Mouse (Mus musculus) forebrain, embryonic 10.5 days (tissue): ENCODE measurements around the gene Gpn2. TPM values are rescaled to one million over a fixed set of nuclear protein-coding genes. Genes with fewer than 3 reads are reported as not detected.

Source experiments
- DNase-seq: peaks from one replicate; pipeline ENCODE4 v3.0.0-alpha.2; 2017; ENCODE audit warnings: low spot score; ENCODE audit errors: extremely low spot score
- H3K27ac ChIP-seq: fragments of 300-500 bp; sonication (generic); 2 replicates; pipeline ENCODE4 v1.5.1; 2016; ENCODE audit warnings: mild to moderate bottlenecking
- H3K27me3 ChIP-seq: fragments of 300-500 bp; sonication (generic); 2 replicates; pipeline ENCODE4 v1.6.1; 2016; ENCODE audit warnings: mild to moderate bottlenecking; ENCODE audit not compliant: poor library complexity, severe bottlenecking
- H3K36me3 ChIP-seq: fragments of 300-500 bp; sonication (generic); replicated peaks from 2 replicates; pipeline ENCODE4 v1.6.1; 2016; ENCODE audit warnings: mild to moderate bottlenecking, moderate library complexity
- H3K4me1 ChIP-seq: fragments of 300-500 bp; sonication (generic); 2 replicates; pipeline ENCODE4 v1.6.1; 2016
- H3K4me3 ChIP-seq: fragments of 300-500 bp; sonication (generic); 2 replicates; pipeline ENCODE4 v1.5.1; 2016; ENCODE audit warnings: mild to moderate bottlenecking, moderate library complexity
- H3K9me3 ChIP-seq: fragments of 300-500 bp; sonication (generic); 2 replicates; pipeline ENCODE4 v1.6.1; 2016; ENCODE audit warnings: mild to moderate bottlenecking, moderate library complexity
- WGBS: fragments of 180-500 bp; shearing (Covaris S2); methylation state at CpG from one replicate; pipeline ENCODE4 v1.1.7; 2016; 5-methylcytosine and 5-hydroxymethylcytosine counted together
- polyA plus RNA-seq: library from polyadenylated mRNA; unstranded; fragments of >200 nt; fragmentation: Nextera tagmentation; extraction: Ambion mirVana; gene quantifications from 2 replicates; pipeline ENCODE4 v1.2.1, GENCODE M21; 2016

The Gpn2 gene
- polyA plus RNA-seq, 1 experiment from 2014 or later, result 30.3 TPM

GRCm38 (mm10) chr4:133614274-133614761 is 30.2 kb downstream of the Gpn2 start:
- Histone ChIP-seq H3K36me3 (peaks cover 82% of the 10 kb centered on the region), H3K27ac (no peak overlapping the region)
- 91% methylated on average over 8 of the region's 8 CpGs for WGBS

GRCm38 (mm10) chr4:133615416-133615815 is 31.3 kb downstream of the Gpn2 start:
- no peak for DNase-seq
- Histone ChIP-seq H3K9me3 (peaks cover 10% of the 10 kb centered on the region), H3K27ac (no peak overlapping the region), H3K36me3 (peaks cover 80% of the 10 kb centered on the region), H3K27me3 (no peaks in the 10 kb centered on the region), H3K4me3 (no peak overlapping the region), H3K4me1 (no peaks in the 10 kb centered on the region)
- 81% methylated on average over 10 of the region's 10 CpGs for WGBS

More at GRCm38 (mm10) chr4:133614274-133614761, 30.2 kb downstream of the Gpn2 start:
- no peak for DNase-seq
- H3K4me1 ChIP-seq, result no peaks in the 10 kb centered on the region
- H3K27me3 ChIP-seq, result no peaks in the 10 kb centered on the region
- H3K9me3 ChIP-seq, result peaks cover 10% of the 10 kb centered on the region
- H3K4me3 ChIP-seq, result no peak overlapping the region

- no peak for DNase-seq
- Histone ChIP-seq H3K27ac (no peak overlapping the region), H3K27me3 (no peaks in the 10 kb centered on the region), H3K4me1 (no peaks in the 10 kb centered on the region), H3K9me3 (no peaks in the 10 kb centered on the region; the same call in 1 of the 2 replicates), H3K36me3 (peaks cover 76% of the 10 kb centered on the region), H3K4me3 (no peak overlapping the region)
- WGBS, result 97% methylated on average over 11 of the region's 11 CpGs
Measured at GRCm38 (mm10) chr4:133617936-133618335, 33.8 kb downstream of the Gpn2 start.

- 80% methylated on average over 4 of the region's 4 CpGs for WGBS
- H3K9me3 ChIP-seq, result no peaks in the 10 kb centered on the region
- no peaks in the 10 kb centered on the region for H3K4me1 ChIP-seq
- H3K4me3 ChIP-seq, result no peak overlapping the region
- no peaks in the 10 kb centered on the region for H3K27me3 ChIP-seq
- no peak overlapping the region for H3K27ac ChIP-seq
- peaks cover 71% of the 10 kb centered on the region for H3K36me3 ChIP-seq
- DNase-seq, result no peak
Measured at GRCm38 (mm10) chr4:133619473-133620136, 35.4 kb downstream of the Gpn2 start.

GRCm38 (mm10) chr4:133620668-133621067 is 36.5 kb downstream of the Gpn2 start:
- Histone ChIP-seq H3K27me3 (no peaks in the 10 kb centered on the region), H3K27ac (no peak overlapping the region), H3K36me3 (peaks cover 70% of the 10 kb centered on the region), H3K4me1 (0 out of 2 replicates have a peak, but pooled peaks cover 5% of the 10 kb centered on the region), H3K9me3 (no peaks in the 10 kb centered on the region), H3K4me3 (no peak overlapping the region)
- 91% methylated on average over 8 of the region's 8 CpGs for WGBS
- no peak for DNase-seq

GRCm38 (mm10) chr4:133622161-133622695 is 38.1 kb downstream of the Gpn2 start:
- 86% methylated on average over 10 of the region's 11 CpGs for WGBS

GRCm38 (mm10) chr4:133624830-133625229 is 40.7 kb downstream of the Gpn2 start:
- H3K9me3 ChIP-seq, result no peaks in the 10 kb centered on the region
- H3K4me1 ChIP-seq, result peaks cover 18% of the 10 kb centered on the region
- H3K36me3 ChIP-seq, result peaks cover 56% of the 10 kb centered on the region
- H3K4me3 ChIP-seq, result no peak overlapping the region
- WGBS, result 93% methylated on average over 7 of the region's 7 CpGs
- DNase-seq, result no peak
- no peaks in the 10 kb centered on the region for H3K27me3 ChIP-seq
- no peak overlapping the region for H3K27ac ChIP-seq

More at GRCm38 (mm10) chr4:133622161-133622695, 38.1 kb downstream of the Gpn2 start:
- Histone ChIP-seq H3K9me3 (no peaks in the 10 kb centered on the region), H3K4me3 (no peak overlapping the region), H3K27me3 (no peaks in the 10 kb centered on the region), H3K4me1 (peaks cover 18% of the 10 kb centered on the region), H3K36me3 (peaks cover 75% of the 10 kb centered on the region), H3K27ac (no peak overlapping the region)
- no peak for DNase-seq

- H3K27me3 ChIP-seq, result no peaks in the 10 kb centered on the region
- peaks cover 57% of the 10 kb centered on the region for H3K36me3 ChIP-seq
- 59% methylated on average over 11 of the region's 11 CpGs for WGBS
- H3K27ac ChIP-seq, result peak overlapping the region; percentile 62
- H3K4me3 ChIP-seq, result no peak overlapping the region
- peaks cover 23% of the 10 kb centered on the region for H3K4me1 ChIP-seq
- H3K9me3 ChIP-seq, result no peaks in the 10 kb centered on the region
- no peak for DNase-seq
Measured at GRCm38 (mm10) chr4:133625621-133626071, 41.5 kb downstream of the Gpn2 start.

GRCm38 (mm10) chr4:133626221-133626620 is 42.1 kb downstream of the Gpn2 start:
- Histone ChIP-seq H3K27ac (peak overlapping the region; percentile 62; the same call in 1 of the 2 replicates), H3K4me3 (no peak overlapping the region), H3K9me3 (no peaks in the 10 kb centered on the region), H3K27me3 (no peaks in the 10 kb centered on the region), H3K4me1 (peaks cover 29% of the 10 kb centered on the region), H3K36me3 (peaks cover 57% of the 10 kb centered on the region)
- 52% methylated on average over 5 of the region's 5 CpGs for WGBS
- DNase-seq, result no peak

- Histone ChIP-seq H3K27ac (no peak overlapping the region), H3K27me3 (no peaks in the 10 kb centered on the region), H3K4me1 (peaks cover 33% of the 10 kb centered on the region), H3K9me3 (no peaks in the 10 kb centered on the region), H3K36me3 (peaks cover 54% of the 10 kb centered on the region), H3K4me3 (no peak overlapping the region)
- DNase-seq, result no peak
- 90% methylated on average over 9 of the region's 9 CpGs for WGBS
Measured at GRCm38 (mm10) chr4:133626621-133627020, 42.5 kb downstream of the Gpn2 start.

GRCm38 (mm10) chr4:133627039-133627438 is 42.9 kb downstream of the Gpn2 start:
- peaks cover 37% of the 10 kb centered on the region for H3K4me1 ChIP-seq
- peaks cover 53% of the 10 kb centered on the region for H3K36me3 ChIP-seq
- 93% methylated on average over 14 of the region's 14 CpGs for WGBS
- H3K27ac ChIP-seq, result no peak overlapping the region
- H3K9me3 ChIP-seq, result no peaks in the 10 kb centered on the region
- DNase-seq, result no peak
- no peak overlapping the region for H3K4me3 ChIP-seq
- H3K27me3 ChIP-seq, result no peaks in the 10 kb centered on the region

GRCm38 (mm10) chr4:133628517-133628916 is 44.4 kb downstream of the Gpn2 start:
- Histone ChIP-seq H3K27me3 (no peaks in the 10 kb centered on the region), H3K4me3 (no peak overlapping the region), H3K4me1 (peaks cover 48% of the 10 kb centered on the region), H3K36me3 (peaks cover 45% of the 10 kb centered on the region), H3K9me3 (no peaks in the 10 kb centered on the region), H3K27ac (no peak overlapping the region)
- DNase-seq, result no peak
- WGBS, result 85% methylated on average over 2 of the region's 2 CpGs

- H3K27me3 ChIP-seq, result no peaks in the 10 kb centered on the region
- peaks cover 38% of the 10 kb centered on the region for H3K36me3 ChIP-seq
- no peak for DNase-seq
- no peaks in the 10 kb centered on the region for H3K9me3 ChIP-seq
- peaks cover 51% of the 10 kb centered on the region for H3K4me1 ChIP-seq
- no peak overlapping the region for H3K27ac ChIP-seq
- H3K4me3 ChIP-seq, result no peak overlapping the region
- WGBS, result 94% methylated on average over 7 of the region's 7 CpGs
Measured at GRCm38 (mm10) chr4:133629191-133629590, 45.0 kb downstream of the Gpn2 start.
